Mouse (Mus musculus) hindbrain, embryonic 11.5 days (tissue): ENCODE results near the gene Ptprd. TPM values are rescaled to one million over a fixed set of nuclear protein-coding genes. Genes with fewer than 3 reads are reported as not detected.
A peak's percentile ranks its signal among the peaks of the same experiment; 100 is the strongest.
"Not testable (repeated sequence)": the region's sequence is repeated elsewhere in the genome, so short reads cannot be mapped to it uniquely, and the experiment has no call there.

Experiments
- ATAC-seq: fragments of 200-750 bp; cut with Nextera tagmentation; 2 replicates; pipeline ENCODE4 v1.8.0; 2017; ENCODE audit warnings: mild to moderate bottlenecking, moderate TSS enrichment, moderate library complexity; ENCODE audit not compliant: low FRiP score
- DNase-seq: peaks from one replicate; pipeline ENCODE4 v3.0.0-alpha.2; 2015; ENCODE audit warnings: low spot score
- H3K27ac ChIP-seq: fragments of 300-500 bp; sonication (generic); 2 replicates; pipeline ENCODE4 v1.5.1; 2014; ENCODE audit warnings: mild to moderate bottlenecking, low read depth, low read length
- H3K27me3 ChIP-seq: fragments of 300-500 bp; sonication (generic); 2 replicates; pipeline ENCODE4 v1.6.1; 2014; ENCODE audit warnings: mild to moderate bottlenecking, low read length, moderate library complexity, mixed read lengths; ENCODE audit not compliant: control insufficient read depth, insufficient read depth
- H3K36me3 ChIP-seq: fragments of 300-500 bp; sonication (generic); 2 replicates; pipeline ENCODE4 v1.6.1; 2014; ENCODE audit warnings: mild to moderate bottlenecking, low read length, moderate library complexity, mixed read lengths; ENCODE audit not compliant: control insufficient read depth, insufficient read depth
- H3K4me1 ChIP-seq: fragments of 300-500 bp; sonication (generic); replicated peaks from 2 replicates; pipeline ENCODE4 v1.6.1; 2014; ENCODE audit warnings: low read length, mixed read lengths; ENCODE audit not compliant: control insufficient read depth, insufficient read depth
- H3K4me2 ChIP-seq: fragments of 300-500 bp; sonication (generic); replicated peaks from 2 replicates; pipeline ENCODE4 v1.6.1; 2014; ENCODE audit warnings: mild to moderate bottlenecking, low read depth, low read length
- H3K4me3 ChIP-seq: fragments of 300-500 bp; sonication (generic); 2 replicates; pipeline ENCODE4 v1.5.1; 2014; ENCODE audit warnings: low read depth, low read length
- H3K9ac ChIP-seq: fragments of 300-500 bp; sonication (generic); 2 replicates; pipeline ENCODE4 v1.6.1; 2014; ENCODE audit warnings: low read depth, low read length
- H3K9me3 ChIP-seq: fragments of 300-500 bp; sonication (generic); 2 replicates; pipeline ENCODE4 v1.6.1; 2016; ENCODE audit warnings: low read length; ENCODE audit not compliant: control insufficient read depth
- WGBS: fragments of 180-500 bp; shearing (Covaris S2); extraction: QIAGEN DNeasy Blood & Tissue Kit; methylation state at CpG from one replicate; pipeline ENCODE4 v1.1.7; 2014; 5-methylcytosine and 5-hydroxymethylcytosine counted together
- polyA plus RNA-seq: library from polyadenylated mRNA; unstranded; fragments of >200 nt; fragmentation: Nextera tagmentation; extraction: Ambion mirVana; gene quantifications from 2 replicates; pipeline ENCODE4 v1.2.1, GENCODE M21; 2014

Ptprd gene
- polyA plus RNA-seq, 1 experiment from 2014 or later, result 31.7 TPM

DNA sequence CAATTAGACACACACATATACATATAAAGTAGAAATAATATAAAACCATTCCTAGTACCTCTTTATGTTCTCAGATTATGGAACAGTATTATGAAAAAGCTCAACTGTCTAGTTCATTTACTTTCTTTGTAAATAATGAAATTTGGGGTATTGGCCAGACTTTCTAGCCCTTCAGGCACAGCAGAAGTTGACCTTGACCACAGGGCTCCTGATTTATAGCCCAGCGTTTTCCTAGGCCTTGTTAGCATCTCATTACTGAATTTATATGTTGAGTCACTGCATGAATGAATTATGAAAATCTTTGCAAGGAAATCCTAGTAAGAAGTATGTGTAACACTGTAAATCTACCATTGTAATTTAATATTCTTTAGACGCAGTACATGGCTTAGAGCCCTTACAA, 2154.9 kb downstream of the Ptprd start:
- H3K27me3 ChIP-seq, result no peaks in the 10 kb centered on the region
- no peak overlapping the region for H3K4me3 ChIP-seq
- ATAC-seq (no peak), DNase-seq (no peak)
- H3K36me3 ChIP-seq, result no peaks in the 10 kb centered on the region
- H3K9me3 ChIP-seq, result no peaks in the 10 kb centered on the region
- no peaks in the 10 kb centered on the region for H3K4me1 ChIP-seq
- H3K27ac ChIP-seq, result no peak overlapping the region
- no peak overlapping the region for H3K4me2 ChIP-seq
- WGBS, result 88% methylated on average over 2 of the region's 2 CpGs
- no peak overlapping the region for H3K9ac ChIP-seq

- WGBS, result 78% methylated on average over 2 of the region's 2 CpGs
- no peaks in the 10 kb centered on the region for H3K4me1 ChIP-seq
- no peak overlapping the region for H3K27ac ChIP-seq
- H3K4me3 ChIP-seq, result no peak overlapping the region
- no peaks in the 10 kb centered on the region for H3K27me3 ChIP-seq
- DNase-seq (no peak), ATAC-seq (no peak)
- H3K9ac ChIP-seq, result no peak overlapping the region
- H3K9me3 ChIP-seq, result no peaks in the 10 kb centered on the region
- no peak overlapping the region for H3K4me2 ChIP-seq
- no peaks in the 10 kb centered on the region for H3K36me3 ChIP-seq
Measured at GRCm38 (mm10) chr4:76045650-76046049, 2166.1 kb downstream of the Ptprd start.

- Histone ChIP-seq H3K4me1 (no peaks in the 10 kb centered on the region), H3K4me3 (no peak overlapping the region), H3K36me3 (no peaks in the 10 kb centered on the region), H3K9me3 (no peaks in the 10 kb centered on the region), H3K4me2 (no peak overlapping the region), H3K9ac (no peak overlapping the region), H3K27me3 (no peaks in the 10 kb centered on the region), H3K27ac (no peak overlapping the region)
- no peak for DNase-seq
- WGBS, result 62% methylated on average over 1 of the region's 1 CpGs
- no peak for ATAC-seq
Measured at GRCm38 (mm10) chr4:76044802-76045201, 2167.0 kb downstream of the Ptprd start.

GRCm38 (mm10) chr4:76037178-76037577, 2174.6 kb downstream of the Ptprd start:
- H3K27me3 ChIP-seq, H3K9me3 ChIP-seq, H3K4me2 ChIP-seq, H3K9ac ChIP-seq, DNase-seq, H3K36me3 ChIP-seq, H3K4me1 ChIP-seq, H3K4me3 ChIP-seq, H3K27ac ChIP-seq, ATAC-seq: not testable (repeated sequence)
- WGBS, result 84% methylated on average over 4 of the region's 4 CpGs

DNA sequence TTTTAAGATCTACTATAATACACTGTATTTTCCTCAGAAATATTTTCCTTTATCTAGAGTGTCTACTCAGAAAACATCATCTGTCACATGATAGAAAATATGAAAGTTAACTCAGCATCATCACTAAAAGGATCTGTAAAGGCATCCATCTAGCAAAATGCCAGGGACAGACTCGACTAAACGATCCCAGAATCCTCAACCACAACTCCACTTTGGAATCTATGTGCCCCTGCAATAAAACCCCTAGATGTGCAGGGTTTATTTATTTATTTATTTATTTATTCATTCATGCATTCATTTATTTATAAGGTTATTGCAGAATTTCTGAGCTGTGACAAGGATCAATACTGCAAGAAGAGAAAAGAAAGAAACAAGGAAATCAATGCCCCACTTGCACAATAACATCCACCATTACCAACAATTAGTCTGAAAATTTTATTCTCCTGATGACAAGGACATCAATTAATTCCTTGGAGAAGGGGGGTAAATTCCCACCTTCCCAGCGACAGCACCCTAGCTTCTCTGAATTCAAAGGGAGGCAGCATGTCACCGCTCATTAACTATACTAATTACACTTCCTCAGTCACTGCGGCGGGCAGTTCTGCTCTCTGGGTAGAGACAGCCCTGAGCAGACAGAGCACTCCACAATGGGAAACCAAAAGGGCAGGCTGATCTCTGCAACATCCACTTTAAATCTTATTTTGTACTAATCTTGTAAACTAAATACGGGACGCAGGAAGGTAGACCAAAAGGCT, 2186.0 kb downstream of the Ptprd start:
- H3K9me3 ChIP-seq, result no peaks in the 10 kb centered on the region
- no peaks in the 10 kb centered on the region for H3K4me1 ChIP-seq
- WGBS, result 65% methylated on average over 8 of the region's 8 CpGs
- no peaks in the 10 kb centered on the region for H3K36me3 ChIP-seq
- DNase-seq, result peak; percentile 28
- no peak overlapping the region for H3K4me3 ChIP-seq
- H3K27me3 ChIP-seq, result no peaks in the 10 kb centered on the region
- no peak overlapping the region for H3K27ac ChIP-seq
- peak; percentile 81 for ATAC-seq
- no peak overlapping the region for H3K4me2 ChIP-seq
- no peak overlapping the region for H3K9ac ChIP-seq

- no peak for ATAC-seq
- no peaks in the 10 kb centered on the region for H3K36me3 ChIP-seq
- WGBS, result 85% methylated on average over 3 of the region's 3 CpGs
- no peak overlapping the region for H3K27ac ChIP-seq
- no peaks in the 10 kb centered on the region for H3K4me1 ChIP-seq
- no peaks in the 10 kb centered on the region for H3K27me3 ChIP-seq
- H3K4me3 ChIP-seq, result no peak overlapping the region
- no peak overlapping the region for H3K9ac ChIP-seq
- H3K9me3 ChIP-seq, result no peaks in the 10 kb centered on the region
- H3K4me2 ChIP-seq, result no peak overlapping the region
- no peak for DNase-seq
Measured at GRCm38 (mm10) chr4:76024502-76024821, 2187.3 kb downstream of the Ptprd start.

DNA sequence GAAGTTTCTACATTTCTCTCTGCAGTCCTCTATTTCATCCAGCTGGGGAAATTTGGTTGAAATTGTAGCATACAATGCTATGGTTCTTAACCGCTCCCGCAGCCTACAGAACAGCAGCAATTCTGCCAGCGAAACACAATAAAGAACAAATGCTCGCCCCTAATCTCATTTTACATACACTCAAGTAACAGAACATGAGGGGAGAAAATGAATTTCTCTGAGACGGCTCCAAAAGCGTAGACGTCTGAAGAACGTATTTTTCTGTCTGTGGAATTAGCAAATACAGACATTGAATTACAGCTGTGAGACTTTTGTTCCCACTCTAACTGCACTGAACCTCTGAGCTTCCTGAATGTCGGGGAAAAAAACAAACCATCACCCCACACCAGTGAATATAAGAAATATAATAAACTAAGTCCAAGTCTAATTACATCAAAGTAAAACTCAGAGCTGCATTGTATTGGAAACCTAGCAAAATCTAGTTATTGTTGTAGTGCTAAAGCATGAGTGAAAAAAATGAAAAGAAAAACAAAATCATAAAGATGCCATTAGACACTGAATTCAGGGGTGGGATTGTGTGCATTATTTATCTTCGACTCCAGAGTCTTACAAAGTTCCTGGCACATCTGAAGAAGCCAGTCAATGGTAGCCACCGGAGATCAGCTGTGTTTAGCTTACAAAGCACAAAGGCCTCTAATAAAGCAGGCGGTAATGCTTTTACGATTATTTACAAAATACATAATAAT, 2187.8 kb downstream of the Ptprd start:
- 88% methylated on average over 13 of the region's 13 CpGs for WGBS
- Histone ChIP-seq H3K27ac (no peak overlapping the region), H3K4me1 (no peaks in the 10 kb centered on the region), H3K9me3 (no peaks in the 10 kb centered on the region), H3K27me3 (no peaks in the 10 kb centered on the region), H3K36me3 (no peaks in the 10 kb centered on the region), H3K4me2 (no peak overlapping the region), H3K9ac (no peak overlapping the region), H3K4me3 (no peak overlapping the region)
- ATAC-seq (no peak), DNase-seq (no peak)

- no peak overlapping the region for H3K27ac ChIP-seq
- ATAC-seq, result no peak
Measured at GRCm38 (mm10) chr4:76021670-76022069, 2190.1 kb downstream of the Ptprd start.

DNA sequence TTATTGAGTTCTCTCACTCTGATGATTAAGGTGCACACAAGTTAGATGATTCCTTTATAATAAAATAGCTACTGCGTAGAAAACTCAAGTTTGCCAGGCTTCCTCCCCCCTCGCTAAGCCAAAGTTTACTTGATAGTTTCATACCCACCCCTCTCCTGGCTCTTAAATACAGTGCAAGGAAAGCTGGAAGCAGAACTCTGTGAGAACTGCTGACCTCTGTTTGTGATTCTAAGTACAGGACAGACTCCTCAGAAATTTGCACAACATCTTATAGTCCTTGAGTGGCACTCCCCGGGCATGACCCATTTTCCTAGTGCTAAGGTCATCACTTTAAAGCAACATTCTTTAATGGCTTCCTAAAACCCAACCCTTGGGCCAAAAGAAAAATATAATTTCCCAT, 2196.7 kb downstream of the Ptprd start:
- Histone ChIP-seq H3K4me3 (no peak overlapping the region), H3K4me2 (no peak overlapping the region), H3K4me1 (no peaks in the 10 kb centered on the region), H3K9me3 (no peaks in the 10 kb centered on the region), H3K27me3 (no peaks in the 10 kb centered on the region), H3K36me3 (no peaks in the 10 kb centered on the region), H3K27ac (no peak overlapping the region), H3K9ac (no peak overlapping the region)
- DNase-seq, result no peak
- no peak for ATAC-seq
- whole genome bisulfite sequencing, result 78% methylated on average over 3 of the region's 3 CpGs

More at GRCm38 (mm10) chr4:76021670-76022069, 2190.1 kb downstream of the Ptprd start:
- Histone ChIP-seq H3K27me3 (no peaks in the 10 kb centered on the region), H3K36me3 (no peaks in the 10 kb centered on the region), H3K9ac (no peak overlapping the region), H3K4me3 (no peak overlapping the region), H3K9me3 (no peaks in the 10 kb centered on the region), H3K4me2 (no peak overlapping the region), H3K4me1 (no peaks in the 10 kb centered on the region)
- no peak for DNase-seq
- whole genome bisulfite sequencing, result 84% methylated on average over 4 of the region's 4 CpGs
